Mouse (Mus musculus) frontal cortex, postnatal 14 days (tissue): ENCODE results near the gene Tnik.

Experiments used
- DNase-seq, 2 experiments: peaks; one replicate each; pipeline ENCODE4 v3.0.0; 2022; ENCODE audit warnings: low spot score in 2 of 2

Tnik gene

DNA sequence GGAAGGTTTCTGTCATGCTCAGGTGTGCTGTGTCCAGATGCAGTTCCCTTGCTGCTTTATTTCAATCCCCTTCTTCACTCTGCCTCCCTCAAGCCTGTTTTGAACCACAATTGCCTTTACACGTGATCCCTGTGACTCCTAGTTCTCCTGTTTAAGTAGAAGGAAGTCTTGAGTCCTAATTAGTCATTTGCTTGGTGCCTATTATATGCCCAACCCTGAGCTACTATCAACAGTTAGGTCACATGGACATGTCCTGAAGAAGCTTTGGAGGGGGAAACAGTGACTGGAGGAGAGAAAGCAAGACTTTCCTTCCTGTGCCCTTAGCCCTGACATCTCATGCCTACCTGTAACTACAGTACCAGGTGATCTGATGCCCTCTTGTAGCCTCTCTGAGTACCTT, 210.4 kb downstream of the Tnik start:
- DNase-seq, result no peak

DNA sequence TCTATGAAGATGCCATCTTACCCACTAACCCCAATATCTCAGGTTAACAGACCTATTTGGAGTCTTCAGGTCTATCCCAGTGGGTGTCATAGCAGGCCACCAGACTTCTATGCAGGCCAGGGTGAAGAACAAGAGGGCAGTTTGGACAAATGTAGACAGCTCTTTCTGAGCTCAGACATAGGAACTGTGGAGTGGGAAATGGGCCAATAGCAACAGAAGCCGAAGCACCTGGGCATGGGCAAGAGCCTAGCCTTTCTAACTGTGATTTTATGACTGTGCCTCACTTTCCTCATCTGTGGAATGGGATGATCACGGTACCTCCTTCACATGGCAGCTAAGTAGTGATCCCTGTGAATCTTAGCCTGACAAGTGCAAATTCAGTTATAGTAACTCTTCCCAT, 214.4 kb downstream of the Tnik start:
- DNase-seq, result no peak

- DNase-seq, result no peak
These were observed 222.7 kb downstream of the Tnik start for GRCm38 (mm10) chr3:28485716-28486115.

DNA sequence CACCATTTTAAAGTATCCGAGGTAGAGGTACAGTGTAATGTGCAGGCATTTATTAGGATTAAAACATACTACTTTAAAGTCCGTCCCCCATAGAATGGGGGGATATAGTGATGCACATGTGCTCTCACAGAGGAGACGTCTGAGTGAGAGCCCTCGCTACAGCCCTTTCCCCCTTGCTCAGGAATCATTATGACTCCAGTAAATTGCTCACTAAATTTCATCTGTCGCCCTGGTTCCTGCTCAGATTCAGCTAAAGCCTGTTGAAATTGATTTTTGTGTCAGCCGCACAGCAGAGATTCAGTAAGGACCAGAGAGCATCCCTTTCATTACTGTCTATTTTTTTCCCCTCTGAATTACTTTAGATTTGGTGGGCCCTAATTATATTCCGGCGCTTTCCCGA, 224.4 kb downstream of the Tnik start:
- DNase-seq, result no peak

DNA sequence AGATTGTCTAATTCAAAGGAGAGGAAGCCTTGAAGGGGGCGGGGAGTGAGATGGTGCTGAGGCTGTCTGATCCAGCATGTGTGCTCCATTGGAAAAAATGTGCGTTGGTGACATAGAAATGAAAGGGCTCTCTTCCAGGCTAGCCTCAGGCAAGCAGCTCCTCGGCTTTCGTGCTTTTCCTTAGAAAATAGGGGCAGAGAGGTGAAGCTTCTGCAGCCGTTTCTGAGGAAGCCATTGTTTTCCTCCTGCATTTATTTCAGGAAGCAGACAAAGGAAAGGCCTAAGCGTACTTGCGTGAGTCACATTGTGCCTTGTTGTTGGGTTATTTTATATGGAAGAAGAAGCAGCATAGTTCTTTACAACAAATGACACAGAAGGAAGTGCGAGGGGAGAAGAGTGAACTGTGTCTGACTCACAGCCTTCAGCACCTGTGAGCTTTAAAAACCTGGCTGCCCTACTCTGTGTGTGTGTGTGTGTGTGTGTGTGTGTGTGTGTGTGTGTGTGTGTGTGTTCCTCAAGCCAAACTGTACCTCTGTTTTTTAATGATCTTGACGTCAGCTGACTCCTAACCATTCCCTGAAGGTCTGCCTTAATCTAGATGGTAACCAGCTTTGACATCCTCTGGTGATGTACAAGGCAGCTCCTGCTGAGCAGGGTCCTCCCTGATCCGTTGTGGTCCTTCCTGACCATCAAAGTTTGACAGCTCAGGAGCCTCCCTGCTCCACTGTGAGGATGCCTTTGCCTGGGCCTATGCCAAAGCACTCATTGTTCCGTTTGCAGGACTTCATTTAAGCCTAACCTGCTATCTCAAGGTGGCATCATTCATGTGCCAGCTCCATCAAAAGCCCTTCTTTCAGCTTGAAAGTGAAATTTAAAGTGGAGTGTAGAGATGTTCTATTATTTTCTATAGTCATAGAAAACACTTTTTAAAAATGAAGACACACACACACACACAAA, 228.3 kb downstream of the Tnik start:
- no peak for DNase-seq

GRCm38 (mm10) chr3:28496806-28497502, 233.9 kb downstream of the Tnik start:
- no peak for DNase-seq

DNA sequence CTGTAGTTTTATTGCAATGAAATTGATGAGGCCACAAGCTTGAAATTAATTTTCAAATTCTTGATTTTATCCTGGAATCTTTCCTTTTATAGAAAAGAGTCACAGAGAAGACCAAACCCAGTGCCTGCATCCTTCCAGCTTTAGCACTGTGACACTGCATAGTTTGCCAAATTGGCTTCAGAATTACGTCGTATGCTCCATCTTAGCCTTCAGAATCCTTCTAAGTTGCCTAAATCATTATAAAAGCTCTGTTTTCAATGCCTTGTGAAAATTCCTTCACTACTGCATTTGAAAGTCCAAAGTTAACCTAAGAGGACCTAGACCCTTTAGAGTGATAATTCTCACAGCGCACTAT, 234.5 kb downstream of the Tnik start:
- no peak for DNase-seq

GRCm38 (mm10) chr3:28502697-28503096, 239.7 kb downstream of the Tnik start:
- DNase-seq, result no peak

GRCm38 (mm10) chr3:28509337-28509935, 246.4 kb downstream of the Tnik start:
- no peak for DNase-seq

DNA sequence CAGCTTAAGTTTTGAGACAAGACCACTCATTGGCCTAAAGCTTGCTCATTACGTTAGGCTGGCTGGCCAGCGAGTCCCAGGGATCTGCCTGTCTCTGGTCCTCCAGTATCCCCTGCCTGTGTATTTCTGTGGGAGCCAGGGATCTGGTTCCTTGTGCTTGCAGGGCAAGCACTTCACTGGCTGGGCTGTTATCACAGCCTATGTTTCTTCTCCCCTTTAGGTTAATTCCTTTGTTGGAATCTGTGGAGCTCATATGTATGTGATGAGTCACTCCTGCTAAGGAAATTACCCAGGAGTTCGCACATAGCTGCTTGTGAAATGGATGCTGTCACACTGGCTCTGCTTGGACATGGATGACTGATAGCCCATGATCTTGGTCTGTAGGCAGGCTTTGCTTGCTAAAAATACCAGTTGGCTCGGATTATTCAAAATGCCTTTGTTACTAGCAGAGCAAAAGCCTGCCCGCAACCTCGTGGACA, 260.0 kb downstream of the Tnik start:
- DNase-seq, result no peak

GRCm38 (mm10) chr3:28523541-28524165, 260.6 kb downstream of the Tnik start:
- DNase-seq, result no peak

DNA sequence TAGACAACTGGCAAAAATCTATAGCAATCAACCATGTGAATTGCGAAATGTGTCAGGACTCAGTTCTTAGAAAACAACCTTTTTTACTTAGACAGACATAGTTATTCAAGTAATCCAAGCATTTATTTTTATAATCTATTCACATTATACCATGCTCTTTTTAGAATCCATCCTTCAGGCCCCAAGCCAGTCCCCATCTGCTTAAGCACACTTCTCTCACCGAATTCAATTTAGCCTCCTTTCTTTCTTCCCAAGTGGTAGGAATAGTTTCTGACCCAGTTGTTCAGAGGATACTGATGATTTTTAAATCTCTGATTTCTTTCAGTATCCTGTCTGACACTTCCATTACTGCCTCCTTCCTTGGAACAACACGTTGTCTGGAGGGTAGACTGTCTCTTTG, 261.5 kb downstream of the Tnik start:
- DNase-seq, result no peak

DNA sequence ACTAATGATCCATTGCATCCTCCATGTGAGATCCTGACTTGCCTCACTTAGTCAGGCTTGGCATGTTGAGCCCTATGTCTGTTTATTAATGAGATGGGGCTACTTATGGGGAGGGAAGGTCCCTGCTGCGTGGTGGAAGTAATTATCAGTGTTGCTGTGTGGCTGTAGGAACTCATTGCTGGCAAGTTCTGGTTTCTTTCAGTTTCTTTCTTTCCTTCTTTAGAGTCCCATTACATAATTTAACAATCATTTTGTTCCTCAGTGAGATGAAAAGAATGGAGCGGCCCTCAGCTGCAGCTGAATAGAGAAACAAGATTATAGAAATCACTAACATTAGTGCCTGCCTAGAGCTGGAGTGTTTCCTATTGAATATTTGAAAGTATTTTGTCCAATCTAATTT, 263.7 kb downstream of the Tnik start:
- no peak for DNase-seq

- DNase-seq, result no peak
These were observed 264.2 kb downstream of the Tnik start for GRCm38 (mm10) chr3:28527231-28527630.

DNA sequence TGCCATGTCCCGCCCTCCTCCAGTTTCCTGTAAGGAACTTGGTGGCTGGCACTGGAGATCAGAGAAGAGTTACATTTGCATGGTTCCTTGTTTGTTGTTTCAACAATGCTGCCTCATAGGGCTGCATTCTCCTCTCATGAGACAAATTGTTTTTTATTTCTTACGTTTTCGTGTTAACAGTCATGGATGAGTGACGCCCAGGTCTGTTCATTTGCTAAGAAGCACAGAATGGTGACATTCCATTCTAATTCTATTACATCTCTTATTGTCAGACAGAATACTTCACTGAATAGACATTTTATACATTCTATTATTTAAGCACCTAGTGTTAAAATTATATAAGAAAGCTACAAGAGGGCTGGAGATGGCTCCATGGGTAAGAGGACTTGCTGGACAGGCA, 266.5 kb downstream of the Tnik start:
- DNase-seq, result no peak

GRCm38 (mm10) chr3:28531294-28531956, 268.4 kb downstream of the Tnik start:
- no peak for DNase-seq

DNA sequence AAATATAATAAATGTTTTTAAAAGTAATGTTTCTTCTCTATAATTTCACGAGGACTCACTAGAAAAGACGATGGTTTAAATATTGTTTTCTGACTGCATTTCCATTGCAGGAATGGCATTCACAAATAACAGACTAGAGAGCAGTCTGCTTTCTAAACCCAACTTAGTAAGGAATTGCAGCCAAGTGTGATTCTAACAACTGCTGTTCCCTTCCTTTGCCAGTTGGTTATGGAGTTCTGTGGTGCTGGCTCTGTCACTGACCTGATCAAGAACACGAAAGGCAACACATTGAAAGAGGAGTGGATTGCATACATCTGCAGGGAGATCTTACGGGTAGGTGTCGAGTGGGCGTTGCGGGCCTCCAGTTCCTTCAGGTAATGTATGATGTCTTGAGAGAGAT, 269.7 kb downstream of the Tnik start:
- DNase-seq, result no peak

DNA sequence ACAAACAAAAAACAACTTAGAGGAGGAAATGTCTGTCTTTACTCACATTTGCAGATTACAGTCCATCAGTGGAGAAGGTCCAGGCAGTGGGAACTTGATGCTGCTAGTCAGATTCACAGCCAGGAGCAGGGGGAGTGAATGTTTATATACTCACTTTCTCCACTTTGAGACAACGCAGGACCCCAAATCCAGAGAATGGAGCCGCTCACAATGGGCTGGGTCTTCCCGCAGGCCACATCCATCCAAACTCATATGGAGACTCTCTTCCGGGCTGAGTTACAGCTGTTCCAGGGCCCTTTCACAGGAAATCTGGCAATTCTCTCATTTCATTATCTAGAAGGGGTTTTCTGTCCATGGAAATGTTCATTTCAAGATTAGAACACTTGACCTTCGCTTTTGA, 277.1 kb downstream of the Tnik start:
- DNase-seq, result no peak

GRCm38 (mm10) chr3:28542941-28543340, 279.9 kb downstream of the Tnik start:
- no peak for DNase-seq

- no peak for DNase-seq
These were observed 280.5 kb downstream of the Tnik start for GRCm38 (mm10) chr3:28543380-28543984.

GRCm38 (mm10) chr3:28544345-28544869, 281.4 kb downstream of the Tnik start:
- no peak for DNase-seq
